Mouse (Mus musculus) brain, embryonic 18.5 days (tissue): ENCODE measurements at regions not wholly inside any gene's neighbourhood (a gene's known extent, or its start where the extent isn't known, plus 50 kb on each side); places are given as distances from the start of the nearest gene placed in this dataset.

Experiments
- DNase-seq: peaks from one replicate; pipeline ENCODE4 v3.0.0-alpha.2; 2012; ENCODE audit warnings: low read depth, low spot score

GRCm38 (mm10) chr12:96617226-96617625, 925.2 kb downstream of the Flrt2 start:
- no peak for DNase-seq
